Comparison of ENCODE assay signal across 8 mouse cellular contexts in the genomic region with DNA sequence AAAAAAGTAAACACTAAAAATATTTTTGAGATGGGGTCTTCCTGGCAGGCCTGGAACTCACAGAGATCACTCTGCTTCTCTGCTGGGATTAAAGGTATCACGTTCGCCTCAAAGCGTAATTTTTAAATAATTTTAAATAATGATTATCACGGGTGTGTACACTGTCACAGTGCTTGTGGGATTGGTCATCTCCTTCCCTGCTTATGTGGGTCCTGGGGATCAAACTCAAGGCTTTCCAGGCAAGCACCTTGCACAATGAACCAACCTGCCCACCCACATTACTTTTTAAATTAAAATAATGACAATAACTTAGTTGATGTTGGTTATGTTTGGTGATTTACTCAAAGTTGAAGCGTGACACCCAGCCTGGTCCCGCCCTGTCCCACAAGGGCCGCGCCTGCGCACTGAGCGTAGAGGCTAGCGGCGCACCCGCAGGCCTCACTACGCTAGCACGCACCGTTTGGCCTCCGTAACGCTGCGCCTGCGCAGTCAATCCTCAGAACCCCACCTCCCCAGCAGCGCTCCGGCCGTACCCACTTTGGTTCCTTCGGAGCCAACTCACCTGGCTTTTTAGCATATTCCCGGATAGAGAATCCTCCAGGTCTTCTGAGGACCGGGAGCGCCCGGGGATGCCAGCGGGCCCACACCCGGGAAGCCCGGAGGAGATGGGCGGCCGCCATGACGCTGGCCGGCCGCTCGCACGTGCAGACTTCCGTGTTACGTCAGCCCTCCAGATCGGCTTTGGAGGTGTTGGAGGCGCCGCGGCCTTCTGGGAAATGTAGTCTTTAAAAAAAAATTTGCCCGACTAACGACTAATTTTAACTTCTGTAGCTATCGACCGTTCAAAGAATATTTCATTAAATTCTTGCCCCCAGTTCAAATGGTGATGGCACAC. TPM values are rescaled to one million over a fixed set of nuclear protein-coding genes. Genes with fewer than 3 reads are reported as not detected.
A peak's percentile ranks its signal among the peaks of the same experiment; 100 is the strongest.
DNase-seq lines count a peak whose midpoint lies in the region; ATAC-seq and TF ChIP-seq lines count a peak whose summit lies in the region.

A gene (minus strand): TSS at position 724 of the 895 bp plus-strand sequence.
A gene (plus strand): TSS at position 750 of the 895 bp plus-strand sequence.

- H3K36me3 ChIP-seq in C2C12 (ENCODE audit: control insufficient read depth, insufficient read depth), result peaks cover 32% of the 10 kb centered on the region
- H3K36me3 ChIP-seq in erythroblast, embryonic 14.5 days (ENCODE audit: control insufficient read depth), result peaks cover 48% of the 10 kb centered on the region
- H3K36me3 ChIP-seq in heart, embryonic 12.5 days, result peaks cover 53% of the 10 kb centered on the region
- H3K36me3 ChIP-seq in kidney, postnatal 0 days (ENCODE audit: insufficient read depth, low read length), result peaks cover 30% of the 10 kb centered on the region; the same call in 1 of the 2 replicates
- H3K36me3 ChIP-seq in liver, embryonic 11.5 days (ENCODE audit: control insufficient read depth, insufficient read depth, low read length), result peaks cover 32% of the 10 kb centered on the region
- peaks cover 28% of the 10 kb centered on the region; the same call in 1 of the 2 replicates for H3K36me3 ChIP-seq in stomach, embryonic 14.5 days (ENCODE audit: control insufficient read depth, insufficient read depth, low read length)

- H3K79me2 ChIP-seq in C2C12 (ENCODE audit: control insufficient read depth, insufficient read depth), result peaks cover 41% of the 10 kb centered on the region

- peak; percentile 97 for DNase-seq in brain, embryonic 14.5 days (ENCODE audit: low read depth)
- peak; percentile 98 for DNase-seq in kidney, postnatal 0 days (ENCODE audit: low spot score)
- DNase-seq in liver, embryonic 11.5 days (ENCODE audit: low spot score), result peak; percentile 95
- peak; percentile 98 for DNase-seq in naive thymus-derived CD4-positive, alpha-beta T cell, adult 2 months (ENCODE audit: low read depth)

- H3K4me1 ChIP-seq in erythroblast, embryonic 14.5 days (ENCODE audit: control insufficient read depth), result peaks cover 50% of the 10 kb centered on the region
- H3K4me1 ChIP-seq in heart, embryonic 12.5 days (replicated peaks), result peaks cover 19% of the 10 kb centered on the region
- H3K4me1 ChIP-seq in kidney, postnatal 0 days (replicated peaks; ENCODE audit: insufficient read depth, low read length), result peaks cover 6% of the 10 kb centered on the region
- H3K4me1 ChIP-seq in liver, embryonic 11.5 days (replicated peaks; ENCODE audit: control insufficient read depth, insufficient read depth, low read length), result peaks cover 9% of the 10 kb centered on the region
- H3K4me1 ChIP-seq in stomach, embryonic 14.5 days (ENCODE audit: control insufficient read depth, insufficient read depth, low read length), result peaks cover 6% of the 10 kb centered on the region

- TF ChIP-seq CTCF in C2C12 (IDR thresholded peaks at IDR 0.05; ENCODE audit: control insufficient read depth, insufficient read depth, insufficient read length), result no peak
- TF ChIP-seq CTCF in brain, embryonic 14.5 days (IDR thresholded peaks at IDR 0.05; ENCODE audit: borderline replicate concordance, extremely low read depth, insufficient read depth, insufficient read length), result no peak
- no peak for TF ChIP-seq CTCF in kidney, postnatal 0 days (IDR thresholded peaks at IDR 0.05; ENCODE audit: low read depth)

- WGBS in heart, embryonic 12.5 days, result under 1% methylated on average over 48 of the region's 48 CpGs
- WGBS in kidney, postnatal 0 days, result under 1% methylated on average over 48 of the region's 48 CpGs
- under 1% methylated on average over 48 of the region's 48 CpGs for WGBS in liver, embryonic 11.5 days
- under 1% methylated on average over 48 of the region's 48 CpGs for WGBS in stomach, embryonic 14.5 days

- peak within 1 kb of the TSS; percentile 55 for H3ac ChIP-seq in C2C12 (ENCODE audit: control insufficient read depth, insufficient read length, low read depth)

- no peaks in the 10 kb centered on the region for H3K9me3 ChIP-seq in erythroblast, embryonic 14.5 days (ENCODE audit: control insufficient read depth, low read length)
- no peaks in the 10 kb centered on the region for H3K9me3 ChIP-seq in heart, embryonic 12.5 days (replicated peaks)
- H3K9me3 ChIP-seq in kidney, postnatal 0 days (replicated peaks; ENCODE audit: low read length), result no peaks in the 10 kb centered on the region
- H3K9me3 ChIP-seq in liver, embryonic 11.5 days (ENCODE audit: control insufficient read depth, low read length), result no peaks in the 10 kb centered on the region
- H3K9me3 ChIP-seq in stomach, embryonic 14.5 days (ENCODE audit: control insufficient read depth, low read depth, low read length), result no peaks in the 10 kb centered on the region

- H3K9ac ChIP-seq in heart, embryonic 12.5 days, result peak within 1 kb of the TSS; percentile 81
- peak within 1 kb of the TSS; percentile 61 for H3K9ac ChIP-seq in kidney, postnatal 0 days (ENCODE audit: low read depth, low read length)
- H3K9ac ChIP-seq in liver, embryonic 11.5 days (ENCODE audit: low read depth, low read length), result peak within 1 kb of the TSS; percentile 80
- peak within 1 kb of the TSS; percentile 56 for H3K9ac ChIP-seq in stomach, embryonic 14.5 days (replicated peaks; ENCODE audit: low read depth, low read length)

- H3K27ac ChIP-seq in heart, embryonic 12.5 days (ENCODE audit: poor library complexity, severe bottlenecking), result peak within 1 kb of the TSS; percentile 70
- H3K27ac ChIP-seq in kidney, postnatal 0 days, result peak within 1 kb of the TSS; percentile 70; the same call in 1 of the 2 replicates
- H3K27ac ChIP-seq in liver, embryonic 11.5 days (ENCODE audit: low read depth, low read length), result peak within 1 kb of the TSS; percentile 72
- H3K27ac ChIP-seq in stomach, embryonic 14.5 days (ENCODE audit: low read length), result peak within 1 kb of the TSS; percentile 77; the same call in 1 of the 2 replicates

- peak within 1 kb of the TSS; percentile 87 for H3K4me2 ChIP-seq in heart, embryonic 12.5 days
- peak within 1 kb of the TSS; percentile 71 for H3K4me2 ChIP-seq in kidney, postnatal 0 days (ENCODE audit: low read length)
- H3K4me2 ChIP-seq in liver, embryonic 11.5 days, result peak within 1 kb of the TSS; percentile 82
- H3K4me2 ChIP-seq in stomach, embryonic 14.5 days (replicated peaks; ENCODE audit: low read depth, low read length), result peak within 1 kb of the TSS; percentile 81

- H3K27me3 ChIP-seq in C2C12 (ENCODE audit: control insufficient read depth, insufficient read depth, insufficient read length), result no peaks in the 10 kb centered on the region
- no peaks in the 10 kb centered on the region for H3K27me3 ChIP-seq in erythroblast, embryonic 14.5 days (ENCODE audit: control insufficient read depth)
- no peaks in the 10 kb centered on the region for H3K27me3 ChIP-seq in heart, embryonic 12.5 days (replicated peaks)
- no peaks in the 10 kb centered on the region for H3K27me3 ChIP-seq in kidney, postnatal 0 days (ENCODE audit: insufficient read depth, low read length)
- no peaks in the 10 kb centered on the region for H3K27me3 ChIP-seq in liver, embryonic 11.5 days (replicated peaks; ENCODE audit: control insufficient read depth, insufficient read depth, low read length)
- no peaks in the 10 kb centered on the region for H3K27me3 ChIP-seq in stomach, embryonic 14.5 days (ENCODE audit: control insufficient read depth, insufficient read depth, low read length)

- peaks cover 13% of the 10 kb centered on the region for H3K79me3 ChIP-seq in C2C12 (ENCODE audit: low read depth)

- peak; percentile 95 for ATAC-seq in heart, embryonic 12.5 days (ENCODE audit: insufficient number of reproducible peaks, low FRiP score)
- peak; percentile 88 for ATAC-seq in kidney, postnatal 0 days (replicated peaks; ENCODE audit: low FRiP score, low read depth)
- peak; percentile 92 for ATAC-seq in liver, embryonic 11.5 days (replicated peaks; ENCODE audit: low FRiP score)
- ATAC-seq in stomach, embryonic 14.5 days (ENCODE audit: insufficient number of reproducible peaks, insufficient read depth, low FRiP score, low read depth), result peak; percentile 94

- peak; percentile 66; the same call in 1 of the 2 replicates for TF ChIP-seq POLR2A in brain, embryonic 14.5 days (IDR thresholded peaks at IDR 0.05; ENCODE audit: borderline replicate concordance, extremely low read depth, insufficient read depth, insufficient read length, poor library complexity, severe bottlenecking)

- H3K4me3 ChIP-seq in C2C12 (ENCODE audit: insufficient read depth, poor library complexity, severe bottlenecking), result peak within 1 kb of the TSS; percentile 48
- H3K4me3 ChIP-seq in erythroblast, embryonic 14.5 days (replicated peaks), result peak within 1 kb of the TSS; percentile 76
- H3K4me3 ChIP-seq in heart, embryonic 12.5 days, result peak within 1 kb of the TSS; percentile 85
- peak within 1 kb of the TSS; percentile 53 for H3K4me3 ChIP-seq in kidney, postnatal 0 days (replicated peaks; ENCODE audit: low read depth, low read length)
- H3K4me3 ChIP-seq in liver, embryonic 11.5 days (ENCODE audit: low read depth, low read length), result peak within 1 kb of the TSS; percentile 86
- H3K4me3 ChIP-seq in stomach, embryonic 14.5 days (ENCODE audit: low read depth, low read length), result peak within 1 kb of the TSS; percentile 69

TF ChIP-seq in C2C12, 6 proteins besides CTCF, POLR2A, EP300 and RAD21 (continues in another document):
- no peak for TF ChIP-seq USF1 (IDR thresholded peaks at IDR 0.05; ENCODE audit: low read depth)
- TF ChIP-seq MYOD1 (IDR thresholded peaks at IDR 0.05; ENCODE audit: control insufficient read depth, insufficient read length, low read depth), result no peak
- no peak for TF ChIP-seq FOSL1 (IDR thresholded peaks at IDR 0.05; ENCODE audit: insufficient read depth, low read length, poor library complexity, severe bottlenecking)
- TF ChIP-seq MYOG (IDR thresholded peaks at IDR 0.05; ENCODE audit: control insufficient read depth, extremely low read depth, insufficient read length), result no peak

RNA-seq across cellular contexts. Expression of the first gene that starts in this region (rescaled TPM):
- 174 TPM for polyA plus RNA-seq in C2C12 (2012; fragmentation: generic; extraction: Trizol)
- polyA plus RNA-seq in brain, embryonic 14.5 days (2012; rRNA removed), result 67.0 and 72.1 TPM in 2 replicates
- polyA plus RNA-seq in erythroblast, embryonic 14.5 days (2012), result 43.8 and 44.0 TPM in 2 replicates
- polyA plus RNA-seq in heart, embryonic 12.5 days (2016; fragmentation: Nextera tagmentation; extraction: Ambion mirVana), result 243 and 253 TPM in 2 replicates
- polyA plus RNA-seq in kidney, postnatal 0 days (2015; fragmentation: Nextera tagmentation; extraction: Ambion mirVana), result 259 and 283 TPM in 2 replicates
- 226 and 233 TPM in 2 replicates for polyA plus RNA-seq in liver, embryonic 11.5 days (2014; fragmentation: Nextera tagmentation; extraction: Ambion mirVana)
- polyA plus RNA-seq in stomach, embryonic 14.5 days (2014; fragmentation: Nextera tagmentation; extraction: Ambion mirVana), result 223 and 246 TPM in 2 replicates

RNA-seq across cellular contexts. Expression of the second gene that starts in this region (rescaled TPM):
- 103 TPM for polyA plus RNA-seq in C2C12 (2012; fragmentation: generic; extraction: Trizol)
- polyA plus RNA-seq in brain, embryonic 14.5 days (2012; rRNA removed), result 45.2 and 47.0 TPM in 2 replicates
- 4.6 and 5.7 TPM in 2 replicates for polyA plus RNA-seq in erythroblast, embryonic 14.5 days (2012)
- 43.3 and 46.1 TPM in 2 replicates for polyA plus RNA-seq in heart, embryonic 12.5 days (2016; fragmentation: Nextera tagmentation; extraction: Ambion mirVana)
- 55.7 and 60.5 TPM in 2 replicates for polyA plus RNA-seq in kidney, postnatal 0 days (2015; fragmentation: Nextera tagmentation; extraction: Ambion mirVana)
- 47.5 and 55.0 TPM in 2 replicates for polyA plus RNA-seq in liver, embryonic 11.5 days (2014; fragmentation: Nextera tagmentation; extraction: Ambion mirVana)
- polyA plus RNA-seq in stomach, embryonic 14.5 days (2014; fragmentation: Nextera tagmentation; extraction: Ambion mirVana), result 47.0 and 51.1 TPM in 2 replicates

Comparison
In these comparisons a context has a peak if more than half of its experiments do, and no peak if none do; other contexts are left out.
1. Peak in every context shown above with its lines: DNase-seq, ATAC-seq, H3K4me3 ChIP-seq and H3K27ac ChIP-seq.